Mouse (Mus musculus) cerebellum, postnatal 10 days (tissue): ENCODE measurements at regions not wholly inside any gene's neighbourhood (a gene's known extent, or its start where the extent isn't known, plus 50 kb on each side); places are given as distances from the start of the nearest gene placed in this dataset.

ENCODE experiments used
- DNase-seq, 2 experiments: peaks; one replicate each; pipeline ENCODE4 v3.0.0; 2021; ENCODE audit warnings: mixed read lengths in 2 of 2

GRCm38 (mm10) chr1:81945236-81945635 lies 287.7 kb upstream of the Gm9747 start:
- no peak for DNase-seq

GRCm38 (mm10) chr1:81950140-81950550 lies 282.8 kb upstream of the Gm9747 start:
- DNase-seq, result no peak

- no peak for DNase-seq
Observed at GRCm38 (mm10) chr1:81950853-81951252, 282.1 kb upstream of the Gm9747 start.

- no peak for DNase-seq
Observed at GRCm38 (mm10) chr1:81951493-81952011, 281.4 kb upstream of the Gm9747 start.

GRCm38 (mm10) chr1:81952095-81952494 lies 280.8 kb upstream of the Gm9747 start:
- DNase-seq, result no peak

GRCm38 (mm10) chr1:81954507-81954906 lies 278.4 kb upstream of the Gm9747 start:
- DNase-seq, result no peak

GRCm38 (mm10) chr1:81967062-81967461 lies 265.9 kb upstream of the Gm9747 start:
- no peak for DNase-seq

- DNase-seq, result no peak
Observed at GRCm38 (mm10) chr1:81967746-81968295, 265.1 kb upstream of the Gm9747 start.

GRCm38 (mm10) chr1:81972575-81972974 lies 260.3 kb upstream of the Gm9747 start:
- no peak for DNase-seq

GRCm38 (mm10) chr1:81973481-81973880 lies 259.4 kb upstream of the Gm9747 start:
- no peak for DNase-seq

- no peak for DNase-seq
Observed at GRCm38 (mm10) chr1:82007943-82008342, 225.0 kb upstream of the Gm9747 start.

GRCm38 (mm10) chr1:82008805-82009204 lies 224.1 kb upstream of the Gm9747 start:
- DNase-seq, result no peak

GRCm38 (mm10) chr1:82010995-82011394 lies 221.9 kb upstream of the Gm9747 start:
- peak; percentile 28 to 55 for DNase-seq

GRCm38 (mm10) chr1:82015341-82015740 lies 217.6 kb upstream of the Gm9747 start:
- DNase-seq, result no peak

- DNase-seq, result no peak
Observed at GRCm38 (mm10) chr1:82018701-82019404, 214.1 kb upstream of the Gm9747 start.

- no peak for DNase-seq
Observed at GRCm38 (mm10) chr1:82027761-82028160, 205.2 kb upstream of the Gm9747 start.

- DNase-seq, result no peak
Observed at GRCm38 (mm10) chr1:82031130-82031529, 201.8 kb upstream of the Gm9747 start.

GRCm38 (mm10) chr1:82032410-82032809 lies 200.5 kb upstream of the Gm9747 start:
- no peak for DNase-seq

- DNase-seq, result no peak
Observed at GRCm38 (mm10) chr1:82038171-82038570, 194.7 kb upstream of the Gm9747 start.

- DNase-seq, result no peak
Observed at GRCm38 (mm10) chr1:82038698-82039097, 194.2 kb upstream of the Gm9747 start.

- no peak for DNase-seq
Observed at GRCm38 (mm10) chr1:82041286-82042050, 191.4 kb upstream of the Gm9747 start.

GRCm38 (mm10) chr1:82042051-82042432 lies 190.9 kb upstream of the Gm9747 start:
- DNase-seq, result no peak

GRCm38 (mm10) chr1:82042527-82042926 lies 190.4 kb upstream of the Gm9747 start:
- no peak for DNase-seq

GRCm38 (mm10) chr1:82066291-82066690 lies 166.6 kb upstream of the Gm9747 start:
- DNase-seq, result no peak
